16 mouse cellular contexts compared by ENCODE assay signal in the genomic region with DNA sequence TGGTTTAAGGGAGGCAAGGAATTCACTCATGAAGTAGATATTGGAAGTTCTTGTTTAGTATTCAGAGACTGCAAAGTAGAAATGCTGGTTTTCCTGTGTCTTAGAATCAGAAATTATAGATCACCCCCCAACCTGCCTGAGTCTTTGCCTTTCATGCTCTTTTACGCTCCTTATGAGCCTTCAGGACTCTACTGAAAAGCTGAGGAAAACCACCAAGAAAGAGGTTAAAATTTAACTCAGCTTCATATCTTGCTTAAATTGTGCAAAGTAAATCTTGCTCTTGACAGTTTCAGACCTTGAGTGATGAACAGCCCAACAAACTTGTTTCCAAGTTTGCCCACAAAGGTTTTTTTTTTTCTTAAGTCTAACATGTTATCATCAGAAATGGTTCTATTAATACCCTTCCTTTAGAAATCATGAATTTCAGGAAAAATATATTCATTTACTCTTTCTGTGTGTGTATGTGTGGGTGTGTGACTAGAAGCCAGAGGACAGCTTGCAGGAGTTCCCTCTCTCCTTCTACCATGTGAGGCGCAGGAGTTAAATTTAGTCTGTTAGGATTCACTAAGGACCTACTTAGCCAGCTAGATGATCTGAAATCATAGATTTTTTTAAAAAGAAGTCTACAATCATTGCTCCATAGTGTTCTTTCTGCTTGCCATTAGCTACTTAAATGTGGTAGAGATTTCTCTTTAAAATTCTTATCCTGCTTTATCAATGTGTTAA.
"Had no signal": no experiment of that assay in that cellular context is flagged by ENCODE, and none has a peak within 500 bp of the region (broad histone marks: within the 10 kb centered on the region; RNA-seq: fewer than 3 reads in every experiment).

No protein-coding gene starts in this region.

- H3K4me2 ChIP-seq: limb, embryonic 12.5 days; limb, embryonic 15.5 days; liver, embryonic 11.5 days; midbrain, embryonic 11.5 days had no signal

- H3K4me3 ChIP-seq: limb, embryonic 12.5 days; limb, embryonic 15.5 days had no signal

- H3K9ac ChIP-seq: limb, embryonic 12.5 days; limb, embryonic 15.5 days; liver, embryonic 14.5 days; liver, postnatal 0 days had no signal

- H3K9me3 ChIP-seq: limb, embryonic 12.5 days; limb, embryonic 15.5 days had no signal

- ATAC-seq: inflammation-experienced regulatory T-cells, adult 6 months; liver, postnatal 0 days had no signal

- H3K27me3 ChIP-seq: limb, embryonic 12.5 days; limb, embryonic 15.5 days had no signal

- DNase-seq: kidney, postnatal 25 days; left cerebral cortex, postnatal 4 days; liver, postnatal 0 days; lung, postnatal 14 days; lung, postnatal 4 days; midbrain, embryonic 14.5 days; thymus, adult 2 months; thymus, postnatal 14 days; thymus, postnatal 4 days had no signal

- H3K27ac ChIP-seq: kidney, postnatal 0 days; limb, embryonic 12.5 days; limb, embryonic 15.5 days; liver, embryonic 14.5 days had no signal

- H3K4me1 ChIP-seq: limb, embryonic 12.5 days; limb, embryonic 15.5 days had no signal
